Mouse (Mus musculus): ENCODE measurements around the gene Saal1. TPM values are rescaled to one million over a fixed set of nuclear protein-coding genes. Genes with fewer than 3 reads are reported as not detected.
A peak's percentile ranks its signal among the peaks of the same experiment; 100 is the strongest.

The Saal1 gene
- polyA plus RNA-seq, 1 experiment, result 40.2 TPM

DNA sequence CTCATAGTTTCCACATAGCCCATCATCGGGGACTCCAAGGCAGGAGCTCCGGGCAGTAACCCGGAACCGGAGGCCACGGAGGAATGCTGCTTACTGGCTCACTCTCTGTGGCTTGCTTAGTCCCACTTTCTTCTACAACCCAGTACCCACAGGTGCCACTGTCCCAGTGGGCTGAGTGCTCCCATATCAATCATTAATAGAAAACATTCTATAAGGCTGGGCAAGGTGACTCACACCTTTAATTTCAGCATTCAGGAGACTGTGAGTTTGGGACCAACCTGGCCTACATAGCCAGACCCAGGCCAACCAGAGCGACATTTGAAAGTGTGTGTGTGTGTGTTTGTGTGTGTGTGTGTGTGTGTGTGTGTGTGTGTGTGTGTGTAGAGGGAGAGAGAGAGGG lies 12.9 kb upstream of the Saal1 start:
- TF ChIP-seq EP300 (IDR thresholded peaks at IDR 0.05; ENCODE audit: insufficient read depth, low read depth, low read length) (no peak), CTCF (IDR thresholded peaks at IDR 0.05; ENCODE audit: low read depth, low read length) (no peak), POLR2A (IDR thresholded peaks at IDR 0.05; ENCODE audit: insufficient read depth, low read length) (no peak)
- Histone ChIP-seq H3K27me3 (ENCODE audit: control insufficient read depth, insufficient read depth, low read length, poor library complexity, severe bottlenecking) (no peaks in the 10 kb centered on the region), H3K9me3 (replicated peaks; ENCODE audit: control insufficient read depth, insufficient read depth, low read length, poor library complexity, severe bottlenecking) (no peaks in the 10 kb centered on the region), H3K27ac (ENCODE audit: insufficient read depth, low read length) (peak overlapping the region; percentile 5; the same call in 1 of the 2 replicates), H3K4me3 (ENCODE audit: low read depth, low read length) (no peak overlapping the region), H3K36me3 (ENCODE audit: control insufficient read depth, insufficient read depth, low read length, poor library complexity, severe bottlenecking) (no peaks in the 10 kb centered on the region), H3K9ac (ENCODE audit: low read depth, poor library complexity, severe bottlenecking) (no peak overlapping the region), H3K4me1 (ENCODE audit: control insufficient read depth, insufficient read depth, low read length) (no peaks in the 10 kb centered on the region)

DNA sequence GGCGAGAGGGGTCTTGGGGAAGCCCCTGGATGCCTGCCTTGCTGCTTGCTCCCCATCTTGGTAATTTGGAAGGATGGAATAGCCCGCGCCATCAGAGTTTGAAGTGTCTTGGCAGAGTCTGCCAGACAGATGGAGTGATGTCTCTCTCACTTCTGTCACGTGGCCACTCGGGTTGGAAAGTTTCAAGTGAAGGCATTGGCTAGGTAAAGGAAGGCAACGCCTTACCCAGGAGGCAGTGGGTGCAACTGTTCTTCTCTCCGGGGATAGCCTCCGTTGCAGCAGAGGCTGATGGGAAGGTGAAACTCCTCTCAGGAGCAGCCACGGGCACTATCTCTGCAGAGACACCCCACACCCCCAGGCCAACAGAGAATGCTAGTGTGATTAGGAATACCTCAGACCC lies 10.0 kb upstream of the Saal1 start:
- TF ChIP-seq CTCF (IDR thresholded peaks at IDR 0.05; ENCODE audit: low read depth, low read length) (no peak), POLR2A (IDR thresholded peaks at IDR 0.05; ENCODE audit: insufficient read depth, low read length) (no peak), EP300 (IDR thresholded peaks at IDR 0.05; ENCODE audit: insufficient read depth, low read depth, low read length) (0 out of 2 replicates have a peak, but pooled peaks have one; percentile 20)
- Histone ChIP-seq H3K36me3 (ENCODE audit: control insufficient read depth, insufficient read depth, low read length, poor library complexity, severe bottlenecking) (no peaks in the 10 kb centered on the region), H3K4me3 (ENCODE audit: low read depth, low read length) (no peak overlapping the region), H3K27me3 (ENCODE audit: control insufficient read depth, insufficient read depth, low read length, poor library complexity, severe bottlenecking) (no peaks in the 10 kb centered on the region), H3K27ac (ENCODE audit: insufficient read depth, low read length) (no peak overlapping the region), H3K9ac (ENCODE audit: low read depth, poor library complexity, severe bottlenecking) (no peak overlapping the region), H3K4me1 (ENCODE audit: control insufficient read depth, insufficient read depth, low read length) (no peaks in the 10 kb centered on the region), H3K9me3 (replicated peaks; ENCODE audit: control insufficient read depth, insufficient read depth, low read length, poor library complexity, severe bottlenecking) (no peaks in the 10 kb centered on the region)

DNA sequence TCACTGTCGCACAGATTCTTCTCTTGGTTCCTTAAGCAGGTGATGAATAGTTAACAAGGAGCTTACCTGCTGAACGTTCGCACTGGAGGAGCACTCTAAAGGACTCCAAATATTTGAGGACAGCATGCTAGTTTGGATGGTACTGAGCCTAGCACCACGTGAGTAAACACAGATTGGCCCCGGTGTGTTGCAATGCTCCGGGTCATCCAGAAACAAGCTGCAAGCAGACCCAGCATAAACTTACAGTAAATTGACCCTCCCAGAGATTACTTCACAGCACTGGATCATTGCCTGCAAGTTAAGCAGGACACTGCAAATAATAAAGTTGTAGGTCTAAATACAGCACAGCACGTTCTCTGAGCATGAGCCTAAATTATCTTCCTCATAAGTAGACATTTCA lies 9.0 kb upstream of the Saal1 start:
- Histone ChIP-seq H3K27ac (ENCODE audit: insufficient read depth, low read length) (no peak overlapping the region), H3K36me3 (ENCODE audit: control insufficient read depth, insufficient read depth, low read length, poor library complexity, severe bottlenecking) (no peaks in the 10 kb centered on the region), H3K9ac (ENCODE audit: low read depth, poor library complexity, severe bottlenecking) (no peak overlapping the region), H3K9me3 (replicated peaks; ENCODE audit: control insufficient read depth, insufficient read depth, low read length, poor library complexity, severe bottlenecking) (no peaks in the 10 kb centered on the region), H3K27me3 (ENCODE audit: control insufficient read depth, insufficient read depth, low read length, poor library complexity, severe bottlenecking) (no peaks in the 10 kb centered on the region), H3K4me3 (ENCODE audit: low read depth, low read length) (no peak overlapping the region), H3K4me1 (ENCODE audit: control insufficient read depth, insufficient read depth, low read length) (no peaks in the 10 kb centered on the region)
- no peak for TF ChIP-seq EP300 (IDR thresholded peaks at IDR 0.05; ENCODE audit: insufficient read depth, low read depth, low read length)
- TF ChIP-seq POLR2A (IDR thresholded peaks at IDR 0.05; ENCODE audit: insufficient read depth, low read length), result no peak
- TF ChIP-seq CTCF (IDR thresholded peaks at IDR 0.05; ENCODE audit: low read depth, low read length), result no peak

DNA sequence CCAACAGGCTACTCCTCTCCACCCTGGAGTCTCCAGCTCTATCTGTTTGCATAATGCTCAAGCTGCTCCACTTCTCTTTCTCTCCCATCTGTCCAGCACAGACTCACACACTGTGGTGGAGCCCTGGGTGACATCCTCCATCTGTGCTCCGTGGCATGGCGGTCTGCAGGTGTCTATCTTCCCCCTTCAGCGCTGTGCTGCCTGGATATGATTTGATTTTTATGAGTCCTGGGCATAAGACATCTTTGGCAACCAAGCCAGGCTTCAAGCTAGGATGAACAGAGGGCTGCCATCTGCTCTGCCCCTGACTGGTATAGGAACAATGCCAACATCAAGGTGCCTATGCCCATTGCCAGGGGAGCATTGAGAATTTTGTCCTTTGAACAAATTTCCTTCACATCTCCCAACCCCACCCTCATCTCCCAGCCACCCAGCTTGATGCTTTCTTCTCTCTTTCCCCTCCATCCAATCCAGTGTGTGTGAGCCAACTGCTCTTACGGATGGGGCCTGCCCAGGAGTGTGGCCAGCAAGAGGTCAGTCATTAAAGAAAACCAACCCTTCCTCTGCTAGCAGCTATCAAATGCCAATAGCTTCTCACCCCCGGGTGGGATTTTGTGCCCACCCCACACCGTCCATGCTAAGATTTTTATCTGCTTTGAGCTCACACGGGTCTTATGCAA lies 8.3 kb upstream of the Saal1 start:
- Histone ChIP-seq H3K4me3 (ENCODE audit: low read depth, low read length) (no peak overlapping the region), H3K4me1 (ENCODE audit: control insufficient read depth, insufficient read depth, low read length) (no peaks in the 10 kb centered on the region), H3K27ac (ENCODE audit: insufficient read depth, low read length) (no peak overlapping the region), H3K27me3 (ENCODE audit: control insufficient read depth, insufficient read depth, low read length, poor library complexity, severe bottlenecking) (no peaks in the 10 kb centered on the region), H3K36me3 (ENCODE audit: control insufficient read depth, insufficient read depth, low read length, poor library complexity, severe bottlenecking) (no peaks in the 10 kb centered on the region), H3K9me3 (replicated peaks; ENCODE audit: control insufficient read depth, insufficient read depth, low read length, poor library complexity, severe bottlenecking) (no peaks in the 10 kb centered on the region), H3K9ac (ENCODE audit: low read depth, poor library complexity, severe bottlenecking) (no peak overlapping the region)
- TF ChIP-seq CTCF (IDR thresholded peaks at IDR 0.05; ENCODE audit: low read depth, low read length), result no peak
- TF ChIP-seq POLR2A (IDR thresholded peaks at IDR 0.05; ENCODE audit: insufficient read depth, low read length), result no peak
- no peak for TF ChIP-seq EP300 (IDR thresholded peaks at IDR 0.05; ENCODE audit: insufficient read depth, low read depth, low read length)

DNA sequence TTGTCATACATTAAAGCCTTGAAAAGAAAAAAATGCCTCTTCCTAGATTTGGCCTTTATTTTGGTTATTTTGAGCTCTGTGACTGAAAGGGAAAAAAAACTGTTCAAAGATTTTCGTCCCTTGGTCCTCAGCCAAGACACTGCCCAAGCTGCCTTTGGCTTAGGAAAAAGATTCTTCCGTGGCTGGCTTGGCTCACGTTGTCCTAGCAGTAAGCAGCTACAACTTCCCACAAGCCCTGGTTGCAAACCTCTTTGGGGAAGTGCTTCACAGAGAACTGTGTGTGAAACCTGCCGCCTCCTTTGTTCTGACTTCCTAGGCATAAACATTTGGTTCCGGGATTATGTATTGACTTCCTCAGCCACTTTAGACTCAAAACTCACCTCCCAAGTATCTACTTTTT lies 6.4 kb upstream of the Saal1 start:
- no peak overlapping the region for H3K27ac ChIP-seq (ENCODE audit: insufficient read depth, low read length)
- no peaks in the 10 kb centered on the region for H3K9me3 ChIP-seq (replicated peaks; ENCODE audit: control insufficient read depth, insufficient read depth, low read length, poor library complexity, severe bottlenecking)
- H3K4me1 ChIP-seq (ENCODE audit: control insufficient read depth, insufficient read depth, low read length), result no peaks in the 10 kb centered on the region
- H3K9ac ChIP-seq (ENCODE audit: low read depth, poor library complexity, severe bottlenecking), result no peak overlapping the region
- H3K27me3 ChIP-seq (ENCODE audit: control insufficient read depth, insufficient read depth, low read length, poor library complexity, severe bottlenecking), result no peaks in the 10 kb centered on the region
- TF ChIP-seq EP300 (IDR thresholded peaks at IDR 0.05; ENCODE audit: insufficient read depth, low read depth, low read length) (no peak), POLR2A (IDR thresholded peaks at IDR 0.05; ENCODE audit: insufficient read depth, low read length) (no peak), CTCF (IDR thresholded peaks at IDR 0.05; ENCODE audit: low read depth, low read length) (no peak)
- no peak overlapping the region for H3K4me3 ChIP-seq (ENCODE audit: low read depth, low read length)
- no peaks in the 10 kb centered on the region for H3K36me3 ChIP-seq (ENCODE audit: control insufficient read depth, insufficient read depth, low read length, poor library complexity, severe bottlenecking)

DNA sequence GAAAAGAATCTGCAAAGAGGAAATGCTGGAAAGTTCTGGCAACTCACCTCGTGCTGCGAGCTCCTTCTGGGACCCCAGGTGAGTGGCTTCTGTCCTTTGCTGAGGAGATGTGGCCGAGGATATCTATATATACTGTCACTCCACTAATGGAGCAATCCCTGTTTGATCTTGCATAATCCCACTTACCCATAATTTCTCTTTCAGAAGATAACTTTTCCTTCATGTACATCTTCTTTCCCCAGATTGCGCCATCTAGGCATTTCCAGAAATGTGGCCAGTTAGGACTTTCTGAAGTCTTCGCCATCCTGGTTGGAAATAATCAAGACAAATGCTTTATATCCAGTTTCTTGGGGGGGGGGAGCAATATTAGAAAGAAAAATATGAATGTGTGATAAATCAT lies 5.1 kb upstream of the Saal1 start, which contains the start of gene Saa3:
Gene Saa3, minus strand, starts transcription at position 101 of the 400 bp plus-strand sequence.
- no peaks in the 10 kb centered on the region for H3K36me3 ChIP-seq (ENCODE audit: control insufficient read depth, insufficient read depth, low read length, poor library complexity, severe bottlenecking)
- no peak within 1 kb of the TSS for H3K27ac ChIP-seq (ENCODE audit: insufficient read depth, low read length)
- H3K9me3 ChIP-seq (replicated peaks; ENCODE audit: control insufficient read depth, insufficient read depth, low read length, poor library complexity, severe bottlenecking), result no peaks in the 10 kb centered on the region
- no peak within 1 kb of the TSS for H3K4me3 ChIP-seq (ENCODE audit: low read depth, low read length)
- no peaks in the 10 kb centered on the region for H3K4me1 ChIP-seq (ENCODE audit: control insufficient read depth, insufficient read depth, low read length)
- H3K9ac ChIP-seq (ENCODE audit: low read depth, poor library complexity, severe bottlenecking), result no peak within 1 kb of the TSS
- no peak for TF ChIP-seq EP300 (IDR thresholded peaks at IDR 0.05; ENCODE audit: insufficient read depth, low read depth, low read length)
- TF ChIP-seq CTCF (IDR thresholded peaks at IDR 0.05; ENCODE audit: low read depth, low read length), result no peak
- TF ChIP-seq POLR2A (IDR thresholded peaks at IDR 0.05; ENCODE audit: insufficient read depth, low read length), result no peak
- H3K27me3 ChIP-seq (ENCODE audit: control insufficient read depth, insufficient read depth, low read length, poor library complexity, severe bottlenecking), result no peaks in the 10 kb centered on the region

All from ES-Bruce4 (cell line).